Mouse (Mus musculus): ENCODE results near the gene Pprc1. TPM values are rescaled to one million over a fixed set of nuclear protein-coding genes. Genes with fewer than 3 reads are reported as not detected.

The Pprc1 gene
- polyA plus RNA-seq, 1 experiment from 2014 or later: 34.8 TPM

- Histone ChIP-seq H3K4me2 (peak within 1 kb of the TSS; percentile 99), H3K9ac (peak within 1 kb of the TSS; percentile 95), H3K4me3 (peak within 1 kb of the TSS; percentile 89), H3K27ac (peak within 1 kb of the TSS; percentile 95), H3K27me3 (replicated peaks) (peaks cover 13% of the 10 kb centered on the region), H3K4me1 (peaks cover 65% of the 10 kb centered on the region), H3K36me3 (no peaks in the 10 kb centered on the region), H3K9me3 (replicated peaks) (no peaks in the 10 kb centered on the region)
- 1% methylated on average over 82 of the region's 84 CpGs for WGBS (ENCODE audit: insufficient replicate concordance)
- peak; percentile 68 for ATAC-seq
These were observed 458 bp downstream of the Pprc1 start, which contains the start of gene Ldb1 for GRCm38 (mm10) chr19:46044993-46045695. TSS of gene Ldb1 (minus strand) at chr19:46045214.

- ATAC-seq: peak; percentile 9
- peak overlapping the region; percentile 89 for H3K4me3 ChIP-seq
- peaks cover 13% of the 10 kb centered on the region for H3K27me3 ChIP-seq (replicated peaks)
- no peaks in the 10 kb centered on the region for H3K36me3 ChIP-seq
- WGBS (ENCODE audit: insufficient replicate concordance): 3% methylated on average over 7 of the region's 7 CpGs
- H3K27ac ChIP-seq: peak overlapping the region; percentile 95
- peak overlapping the region; percentile 99 for H3K4me2 ChIP-seq
- H3K4me1 ChIP-seq: peaks cover 64% of the 10 kb centered on the region
- no peaks in the 10 kb centered on the region for H3K9me3 ChIP-seq (replicated peaks)
- H3K9ac ChIP-seq: peak overlapping the region; percentile 95
These were observed 1.1 kb downstream of the Pprc1 start for GRCm38 (mm10) chr19:46045696-46046311.

- Histone ChIP-seq H3K4me1 (peaks cover 56% of the 10 kb centered on the region), H3K4me3 (no peak overlapping the region), H3K27ac (peak overlapping the region; percentile 95; the same call in 1 of the 2 replicates), H3K4me2 (peak overlapping the region; percentile 99; the same call in 1 of the 2 replicates), H3K9ac (no peak overlapping the region), H3K27me3 (replicated peaks) (peaks cover 13% of the 10 kb centered on the region), H3K36me3 (no peaks in the 10 kb centered on the region), H3K9me3 (replicated peaks) (no peaks in the 10 kb centered on the region)
- 5% methylated on average over 10 of the region's 10 CpGs for WGBS (ENCODE audit: insufficient replicate concordance)
- no peak for ATAC-seq
These were observed 1.9 kb downstream of the Pprc1 start for GRCm38 (mm10) chr19:46046621-46047025.

- Histone ChIP-seq H3K4me1 (peaks cover 48% of the 10 kb centered on the region), H3K4me2 (no peak overlapping the region), H3K9ac (no peak overlapping the region), H3K4me3 (no peak overlapping the region), H3K27me3 (replicated peaks) (peaks cover 13% of the 10 kb centered on the region), H3K27ac (no peak overlapping the region), H3K9me3 (replicated peaks) (no peaks in the 10 kb centered on the region), H3K36me3 (no peaks in the 10 kb centered on the region)
- 70% methylated on average over 2 of the region's 2 CpGs for WGBS (ENCODE audit: insufficient replicate concordance)
- ATAC-seq: no peak
These were observed 2.7 kb downstream of the Pprc1 start for GRCm38 (mm10) chr19:46047426-46047825.

- Histone ChIP-seq H3K9me3 (replicated peaks) (no peaks in the 10 kb centered on the region), H3K4me3 (no peak overlapping the region), H3K27ac (no peak overlapping the region), H3K4me1 (peaks cover 37% of the 10 kb centered on the region), H3K4me2 (no peak overlapping the region), H3K36me3 (no peaks in the 10 kb centered on the region), H3K9ac (no peak overlapping the region), H3K27me3 (replicated peaks) (peaks cover 13% of the 10 kb centered on the region)
- ATAC-seq: no peak
- WGBS (ENCODE audit: insufficient replicate concordance): 57% methylated on average over 4 of the region's 4 CpGs
These were observed 4.4 kb downstream of the Pprc1 start for GRCm38 (mm10) chr19:46049129-46049528.

GRCm38 (mm10) chr19:46050462-46050861 is 5.8 kb downstream of the Pprc1 start:
- ATAC-seq: no peak
- H3K27me3 ChIP-seq (replicated peaks): peaks cover 9% of the 10 kb centered on the region
- no peak overlapping the region for H3K4me2 ChIP-seq
- H3K4me1 ChIP-seq: peaks cover 29% of the 10 kb centered on the region
- H3K9ac ChIP-seq: no peak overlapping the region
- no peaks in the 10 kb centered on the region for H3K36me3 ChIP-seq
- H3K27ac ChIP-seq: no peak overlapping the region
- H3K4me3 ChIP-seq: no peak overlapping the region
- WGBS (ENCODE audit: insufficient replicate concordance): 26% methylated on average over 2 of the region's 2 CpGs
- no peaks in the 10 kb centered on the region for H3K9me3 ChIP-seq (replicated peaks)

GRCm38 (mm10) chr19:46055752-46056387 is 11.2 kb downstream of the Pprc1 start:
- WGBS (ENCODE audit: insufficient replicate concordance): 3% methylated on average over 11 of the region's 11 CpGs
- peak overlapping the region; percentile 96 for H3K4me3 ChIP-seq
- H3K4me1 ChIP-seq: peaks cover 50% of the 10 kb centered on the region
- no peaks in the 10 kb centered on the region for H3K27me3 ChIP-seq (replicated peaks)
- H3K9ac ChIP-seq: peak overlapping the region; percentile 92
- H3K9me3 ChIP-seq (replicated peaks): no peaks in the 10 kb centered on the region
- peak overlapping the region; percentile 93 for H3K27ac ChIP-seq
- peak; percentile 80 for ATAC-seq
- H3K36me3 ChIP-seq: peaks cover 12% of the 10 kb centered on the region
- H3K4me2 ChIP-seq: peak overlapping the region; percentile 98

GRCm38 (mm10) chr19:46056388-46056946 is 11.8 kb downstream of the Pprc1 start:
- WGBS (ENCODE audit: insufficient replicate concordance): under 1% methylated on average over 51 of the region's 52 CpGs
- Histone ChIP-seq H3K36me3 (peaks cover 17% of the 10 kb centered on the region), H3K4me3 (peak overlapping the region; percentile 96), H3K9me3 (replicated peaks) (no peaks in the 10 kb centered on the region), H3K27me3 (replicated peaks) (no peaks in the 10 kb centered on the region), H3K4me2 (peak overlapping the region; percentile 98), H3K4me1 (peaks cover 56% of the 10 kb centered on the region), H3K9ac (peak overlapping the region; percentile 92), H3K27ac (peak overlapping the region; percentile 93)
- peak; percentile 93 for ATAC-seq

- peak; percentile 70 for ATAC-seq
- whole genome bisulfite sequencing (ENCODE audit: insufficient replicate concordance): 1% methylated on average over 39 of the region's 42 CpGs
These were observed 12.4 kb downstream of the Pprc1 start for GRCm38 (mm10) chr19:46056947-46057607.

GRCm38 (mm10) chr19:46058466-46058865 is 13.8 kb downstream of the Pprc1 start:
- no peak overlapping the region for H3K9ac ChIP-seq
- H3K4me1 ChIP-seq: peaks cover 59% of the 10 kb centered on the region
- 62% methylated on average over 7 of the region's 7 CpGs for WGBS (ENCODE audit: insufficient replicate concordance)
- peaks cover 37% of the 10 kb centered on the region for H3K36me3 ChIP-seq
- no peaks in the 10 kb centered on the region for H3K27me3 ChIP-seq (replicated peaks)
- H3K4me3 ChIP-seq: peak overlapping the region; percentile 96
- H3K27ac ChIP-seq: peak overlapping the region; percentile 93; the same call in 1 of the 2 replicates
- H3K9me3 ChIP-seq (replicated peaks): no peaks in the 10 kb centered on the region
- peak overlapping the region; percentile 98 for H3K4me2 ChIP-seq
- no peak for ATAC-seq

More at GRCm38 (mm10) chr19:46056947-46057607, 12.4 kb downstream of the Pprc1 start:
- H3K36me3 ChIP-seq: peaks cover 23% of the 10 kb centered on the region
- peak overlapping the region; percentile 96 for H3K4me3 ChIP-seq
- H3K4me1 ChIP-seq: peaks cover 62% of the 10 kb centered on the region
- H3K9ac ChIP-seq: peak overlapping the region; percentile 92
- H3K9me3 ChIP-seq (replicated peaks): no peaks in the 10 kb centered on the region
- no peaks in the 10 kb centered on the region for H3K27me3 ChIP-seq (replicated peaks)
- peak overlapping the region; percentile 98 for H3K4me2 ChIP-seq
- H3K27ac ChIP-seq: peak overlapping the region; percentile 93

- peak overlapping the region; percentile 62 for H3K9ac ChIP-seq
- peaks cover 52% of the 10 kb centered on the region for H3K4me1 ChIP-seq
- H3K36me3 ChIP-seq: peaks cover 61% of the 10 kb centered on the region
- ATAC-seq: no peak
- no peaks in the 10 kb centered on the region for H3K9me3 ChIP-seq (replicated peaks)
- H3K27me3 ChIP-seq (replicated peaks): no peaks in the 10 kb centered on the region
- peak overlapping the region; percentile 31; the same call in 1 of the 2 replicates for H3K4me3 ChIP-seq
- H3K27ac ChIP-seq: peak overlapping the region; percentile 79
- H3K4me2 ChIP-seq: peak overlapping the region; percentile 66
- WGBS (ENCODE audit: insufficient replicate concordance): 20% methylated on average over 6 of the region's 6 CpGs
These were observed 16.2 kb downstream of the Pprc1 start for GRCm38 (mm10) chr19:46060845-46061244.
